Mouse (Mus musculus) brain, embryonic 14.5 days (tissue): Measurements from ENCODE around the gene Hps5.

ENCODE experiments used
- CTCF ChIP-seq: fragments of 200-500 bp; IDR thresholded peaks from 2 replicates; pipeline ENCODE4 v1.5.1; 2012; ENCODE audit warnings: inconsistent platforms, mild to moderate bottlenecking, moderate library complexity, borderline replicate concordance; ENCODE audit not compliant: insufficient read depth, insufficient read length; ENCODE audit errors: extremely low read depth
- POLR2A ChIP-seq: fragments of 200-500 bp; IDR thresholded peaks from 2 replicates; pipeline ENCODE4 v1.6.1; 2012; ENCODE audit warnings: mild to moderate bottlenecking, inconsistent platforms, borderline replicate concordance; ENCODE audit not compliant: poor library complexity, insufficient read depth, insufficient read length, severe bottlenecking; ENCODE audit errors: extremely low read depth

- TF ChIP-seq CTCF (no peak), POLR2A (peak; percentile 73)
Observed at GRCm38 (mm10) chr7:46795287-46796205, at the start of gene Hps5, which contains the start of gene Gtf2h1.
